Mouse (Mus musculus): ENCODE data around the gene Nupr1.

DNA sequence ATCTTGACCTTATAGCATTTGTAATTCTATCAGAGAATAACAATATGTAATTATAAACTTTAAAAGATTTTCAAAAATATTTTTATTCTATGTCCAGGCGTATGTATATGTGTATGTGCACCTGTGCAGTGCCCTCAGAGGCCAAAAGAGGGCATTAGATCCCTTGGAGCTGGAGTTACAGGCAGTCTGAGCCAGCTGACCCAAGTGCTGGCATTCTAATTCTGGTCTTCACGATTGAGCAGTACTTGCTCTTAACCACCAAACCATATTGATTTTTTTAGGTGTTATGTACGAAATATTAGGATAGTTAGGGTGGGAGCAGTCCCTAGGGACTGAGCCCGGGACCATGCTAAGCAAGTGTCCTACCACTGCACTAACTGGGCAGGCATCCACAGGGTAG, 17.8 kb upstream of the Nupr1 start:
- TF ChIP-seq POLR2A (IDR thresholded peaks at IDR 0.05; ENCODE audit: borderline replicate concordance, low read depth, low read length): no peak
- no peak for TF ChIP-seq CTCF (IDR thresholded peaks at IDR 0.05; ENCODE audit: low read depth, low read length)
